Mouse (Mus musculus) liver, postnatal 0 days (tissue): Measurements from ENCODE around the gene Rbfox1.

Experiments used
- CTCF ChIP-seq: sonication (generic); IDR thresholded peaks from 2 replicates; pipeline ENCODE4 v1.5.1; 2016; ENCODE audit warnings: antibody characterized with exemption, low read depth
- EP300 ChIP-seq: IDR thresholded peaks from 2 replicates; pipeline ENCODE4 v1.6.1; 2016; ENCODE audit warnings: antibody characterized with exemption, low read depth, mild to moderate bottlenecking

GRCm38 (mm10) chr16:5992045-5993011 lies 107.2 kb downstream of the Rbfox1 start:
- no peak for TF ChIP-seq CTCF
- TF ChIP-seq EP300: no peak
